Mouse (Mus musculus) monocyte, adult 59 days (primary cell): Measurements from ENCODE around the gene Abhd10. TPM values are rescaled to one million over a fixed set of nuclear protein-coding genes. Genes with fewer than 3 reads are reported as not detected.

ENCODE experiments used
- total RNA-seq, 2 experiments: library from RNA; stranded (reverse); gene quantifications; one replicate each; pipeline ENCODE4 v1.2.4; 2023

Gene Abhd10
- total RNA-seq = 10 to 100 TPM; 14.5 to 18.6 TPM

DNA sequence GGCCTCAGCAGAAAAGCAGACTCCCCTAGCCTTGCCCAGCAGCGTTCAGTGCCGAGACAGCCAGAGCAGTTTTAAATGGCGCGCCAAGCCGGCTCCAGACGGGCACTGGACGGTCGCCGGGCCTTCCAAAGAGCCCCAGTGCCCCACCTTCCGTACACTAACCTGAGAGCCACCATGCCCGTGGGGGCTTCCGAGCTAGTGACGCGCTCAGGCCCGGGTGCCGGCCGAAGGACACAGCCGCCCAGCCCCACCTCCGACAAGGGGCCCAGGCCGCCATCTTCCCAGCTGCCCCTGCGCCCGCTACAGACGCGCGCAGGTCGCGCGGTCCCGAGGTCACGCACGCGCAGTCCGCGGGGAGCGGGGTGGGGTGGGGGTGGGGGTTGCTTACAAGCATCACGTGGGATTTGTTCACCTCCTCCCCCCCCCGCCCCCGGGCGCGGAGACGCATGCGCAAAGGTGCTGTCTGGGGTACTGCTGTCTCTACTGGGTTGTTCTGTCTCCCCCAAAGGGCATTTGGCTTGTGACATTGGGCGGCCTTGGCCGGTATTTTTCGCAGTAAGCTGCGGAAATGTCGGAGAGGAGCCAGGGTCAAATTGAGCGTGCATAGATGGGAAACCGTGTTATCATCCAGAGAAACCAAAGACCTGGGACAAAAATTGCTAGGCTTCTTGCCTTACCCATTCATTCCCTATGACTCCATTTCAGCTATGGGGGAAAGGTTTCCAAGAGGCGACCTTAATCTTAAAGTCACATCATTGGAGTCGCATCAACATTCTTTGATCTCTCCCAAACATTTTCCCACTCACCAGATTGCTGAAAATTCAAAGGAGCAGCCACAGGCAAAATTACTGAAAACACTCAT is at the start of gene Abhd10:
Abhd10 (minus strand) TSS at position 341 of the 862 bp plus-strand sequence.

DNA sequence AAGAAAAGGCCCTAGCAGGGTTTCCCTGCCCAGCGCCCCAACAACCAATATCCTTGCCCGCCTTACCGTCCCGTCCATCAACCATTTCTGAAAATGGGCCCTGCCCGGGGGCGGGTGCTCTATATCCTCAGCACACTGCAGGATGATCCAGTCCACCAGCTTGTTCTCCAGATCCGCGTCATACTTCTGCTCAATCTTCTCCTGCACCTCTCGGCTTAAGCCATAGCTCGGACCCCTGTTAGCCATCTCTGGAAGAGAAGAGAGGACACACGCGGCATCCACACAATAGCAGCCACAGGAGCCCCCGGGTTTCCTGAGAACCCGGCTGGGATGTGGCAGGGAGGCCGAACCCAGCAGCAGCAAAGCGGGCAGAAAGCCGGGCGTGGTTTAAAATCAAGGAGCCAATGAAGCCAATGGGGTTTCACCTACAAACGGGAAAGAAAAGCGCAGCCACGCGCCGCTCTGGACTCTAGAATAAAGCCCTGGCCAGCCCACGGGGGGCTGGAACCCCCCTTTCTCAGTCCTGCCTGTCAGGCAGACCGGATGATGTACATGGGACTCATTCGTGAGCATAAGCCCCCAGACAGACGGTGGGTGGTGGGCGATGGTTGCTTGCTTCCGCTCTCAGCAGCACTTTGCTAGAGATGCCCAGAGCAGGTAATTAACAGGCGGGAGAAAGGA is 18.6 kb downstream of the Abhd10 start, which contains the start of gene Tagln3:
Tagln3 (minus strand) TSS at position 548 of the 681 bp plus-strand sequence.

DNA sequence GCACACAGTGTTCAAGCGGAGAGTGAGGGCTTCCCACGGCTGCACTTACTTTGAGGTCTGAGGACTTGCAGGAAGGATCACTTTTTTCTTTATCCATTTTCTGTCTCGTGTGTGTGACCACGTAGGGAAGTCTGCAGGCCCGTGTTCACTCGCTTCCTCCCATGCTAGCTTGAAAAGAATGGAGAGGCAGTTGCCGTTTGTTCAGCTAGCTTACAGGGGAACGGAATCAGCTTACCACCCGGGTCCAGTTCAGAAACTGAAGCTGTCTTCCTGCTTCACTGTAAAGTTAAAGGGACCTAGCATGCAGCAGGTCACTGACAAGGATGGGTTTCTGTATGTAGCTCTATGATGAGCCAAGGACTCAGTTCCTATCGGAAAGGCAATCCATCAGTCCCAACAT is 49.2 kb downstream of the Abhd10 start, which contains the start of gene Tmprss7:
Tmprss7 (minus strand) TSS at position 101 of the 400 bp plus-strand sequence.

Other genes with a start within 250 kb of the Abhd10 start
- not detected for gene Gm609, start 250.0 kb downstream of the Abhd10 start, total RNA-seq
- not detected for gene Gm17783, start 210.9 kb downstream of the Abhd10 start, total RNA-seq
- gene Slc9c1, start 207.6 kb downstream of the Abhd10 start, total RNA-seq = not detected
- under 1 TPM in 1 of 2 experiments, not detected in 1; 0.30 TPM for gene Gcsam, start 132.6 kb downstream of the Abhd10 start, total RNA-seq
- gene BC016579, start 88.9 kb downstream of the Abhd10 start, total RNA-seq = not detected
- not detected for gene Tmprss7, start 49.3 kb downstream of the Abhd10 start, total RNA-seq
- under 1 TPM in 1 of 2 experiments, not detected in 1; 0.39 TPM for gene Tagln3, start 18.3 kb downstream of the Abhd10 start, total RNA-seq
- gene Phldb2, start 210.6 kb upstream of the Abhd10 start, total RNA-seq = not detected